In genomic region chr11:114523444-114524238, GRCm38 (mm10) we compare ENCODE assay signal across 8 mouse cellular contexts.
DNase-seq lines count a peak whose midpoint lies in the region; ATAC-seq and TF ChIP-seq lines count a peak whose summit lies in the region.

No protein-coding gene starts in this region.

- H3K4me3 ChIP-seq in lung, embryonic 14.5 days (ENCODE audit: low read depth, low read length), result no peak overlapping the region

- no peak overlapping the region for H3K27ac ChIP-seq in lung, embryonic 14.5 days (ENCODE audit: low read depth)

- H3K36me3 ChIP-seq in lung, embryonic 14.5 days (ENCODE audit: insufficient read depth), result no peaks in the 10 kb centered on the region

- no peaks in the 10 kb centered on the region for H3K9me3 ChIP-seq in lung, embryonic 14.5 days (ENCODE audit: low read depth, low read length)

- DNase-seq in ovary, postnatal 10 days (ENCODE audit: low spot score), result peak; percentile 52
- DNase-seq in ovary, adult 18-20 months (ENCODE audit: low spot score), result no peak
- peak; percentile 72 for DNase-seq in cerebellum, adult 9-10 months
- peak; percentile 55 to 63 for DNase-seq in frontal cortex, postnatal 25 days (ENCODE audit: low spot score in 2 of 2)
- peak; percentile 67 to 80 for DNase-seq in kidney, postnatal 25 days
- peak; percentile 81 for DNase-seq in lung, embryonic 14.5 days
- peak; percentile 60 to 81 for DNase-seq in right cerebral cortex, postnatal 10 days (ENCODE audit: low spot score in 2 of 2)
- DNase-seq in urinary bladder, adult 2 months (ENCODE audit: low spot score), result peak; percentile 48

- H3K4me2 ChIP-seq in lung, embryonic 14.5 days, result no peak overlapping the region

- ATAC-seq in lung, embryonic 14.5 days (ENCODE audit: insufficient read depth), result no peak

- 47% methylated on average over 6 of the region's 6 CpGs for WGBS in lung, embryonic 14.5 days

- no peaks in the 10 kb centered on the region for H3K4me1 ChIP-seq in lung, embryonic 14.5 days (ENCODE audit: insufficient read depth)

- TF ChIP-seq CTCF in lung, embryonic 14.5 days (IDR thresholded peaks at IDR 0.05; ENCODE audit: low read depth), result peak; percentile 94

- no peak overlapping the region for H3K9ac ChIP-seq in lung, embryonic 14.5 days

- no peaks in the 10 kb centered on the region for H3K27me3 ChIP-seq in lung, embryonic 14.5 days (ENCODE audit: insufficient read depth, low read length)
